Comparison of ENCODE assay signal across 21 mouse cellular contexts in the genomic region with DNA sequence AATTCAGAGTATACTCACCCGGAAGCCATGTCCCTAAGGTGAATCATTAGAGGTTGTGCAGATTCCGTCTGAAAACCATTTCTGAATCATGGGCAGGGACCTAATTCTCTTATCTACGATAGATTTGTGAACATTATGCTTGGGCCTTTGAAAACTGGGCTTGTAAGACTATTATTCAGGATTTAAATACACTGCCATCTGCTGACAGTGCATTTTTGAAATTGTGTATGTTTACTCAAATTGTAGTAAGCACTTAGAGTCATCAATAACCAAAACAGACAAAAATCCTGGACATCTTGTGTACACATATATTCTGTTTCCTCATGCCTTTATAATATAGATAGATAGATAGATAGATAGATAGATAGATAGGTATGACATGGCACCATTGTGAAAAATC. TPM values are rescaled to one million over a fixed set of nuclear protein-coding genes. Genes with fewer than 3 reads are reported as not detected.
DNase-seq lines count a peak whose midpoint lies in the region; ATAC-seq and TF ChIP-seq lines count a peak whose summit lies in the region.
"Had no signal": no experiment of that assay in that cellular context is flagged by ENCODE, and none has a peak within 500 bp of the region (broad histone marks: within the 10 kb centered on the region; RNA-seq: fewer than 3 reads in every experiment).

No protein-coding gene starts in this region.

- WGBS in midbrain, embryonic 14.5 days = 71% methylated on average over 3 of the region's 3 CpGs
- 66% methylated on average over 3 of the region's 3 CpGs for WGBS in midbrain, embryonic 15.5 days
- 81% methylated on average over 3 of the region's 3 CpGs for whole genome bisulfite sequencing in intestine, embryonic 16.5 days

- H3K4me2 ChIP-seq in midbrain, embryonic 14.5 days (ENCODE audit: low read length) = no peak overlapping the region
- H3K4me2 ChIP-seq in midbrain, embryonic 15.5 days = no peak overlapping the region
- no peak overlapping the region for H3K4me2 ChIP-seq in intestine, embryonic 16.5 days (ENCODE audit: low read depth, low read length)
- H3K4me2 ChIP-seq: embryonic facial prominence, embryonic 12.5 days; forebrain, embryonic 13.5 days; forebrain, embryonic 15.5 days had no signal

- TF ChIP-seq EP300 in MEL (IDR thresholded peaks at IDR 0.05; ENCODE audit: low read depth in 1 of 2, low read length in 2 of 2) = no peak

- no peak for DNase-seq in layer of hippocampus, adult 2 months (ENCODE audit: low spot score in 2 of 2)
- no peak for DNase-seq in layer of hippocampus, postnatal 10 days (ENCODE audit: low spot score in 2 of 2)
- peak; percentile 11 for DNase-seq in midbrain, embryonic 14.5 days
- DNase-seq in MEL (ENCODE audit: low read depth, low spot score) = no peak
- DNase-seq: adrenal gland, adult 2 months; adrenal gland, postnatal 10 days; adrenal gland, postnatal 25 days; B cell, adult 2 months; cerebellum, adult 11-12 months; cerebellum, adult 2 months; cerebellum, adult 9-10 months; cerebellum, postnatal 10 days; cerebellum, postnatal 25 days; forebrain, postnatal 0 days had no signal

- H3K9me3 ChIP-seq in midbrain, embryonic 14.5 days (ENCODE audit: control insufficient read depth, low read length) = no peaks in the 10 kb centered on the region
- no peaks in the 10 kb centered on the region for H3K9me3 ChIP-seq in midbrain, embryonic 15.5 days
- H3K9me3 ChIP-seq in MEL (replicated peaks; ENCODE audit: insufficient read depth, low read length) = no peaks in the 10 kb centered on the region
- H3K9me3 ChIP-seq in intestine, embryonic 16.5 days (ENCODE audit: control insufficient read depth, low read length) = no peaks in the 10 kb centered on the region
- H3K9me3 ChIP-seq: embryonic facial prominence, embryonic 10.5 days; embryonic facial prominence, embryonic 12.5 days; forebrain, embryonic 13.5 days; forebrain, embryonic 15.5 days; G1E had no signal

- TF ChIP-seq POLR2A in MEL (IDR thresholded peaks at IDR 0.05; ENCODE audit: control insufficient read depth in 1 of 2, insufficient read depth in 1 of 2, low read depth in 1 of 2, low read length in 2 of 2, poor library complexity in 1 of 2) = no peak

- H3K36me3 ChIP-seq in midbrain, embryonic 14.5 days (ENCODE audit: control insufficient read depth, insufficient read depth, low read length) = no peaks in the 10 kb centered on the region
- no peaks in the 10 kb centered on the region for H3K36me3 ChIP-seq in midbrain, embryonic 15.5 days (replicated peaks)
- peaks cover 0 to 43% of the 10 kb centered on the region in 2 experiments; a peak in 3 of 4 replicates for H3K36me3 ChIP-seq in MEL (ENCODE audit: control insufficient read depth in 1 of 2, insufficient read depth in 2 of 2, low read length in 2 of 2)
- no peaks in the 10 kb centered on the region for H3K36me3 ChIP-seq in intestine, embryonic 16.5 days (ENCODE audit: control insufficient read depth, insufficient read depth, low read length)
- H3K36me3 ChIP-seq: embryonic facial prominence, embryonic 10.5 days; embryonic facial prominence, embryonic 12.5 days; forebrain, embryonic 15.5 days had no signal

- peaks cover 58% of the 10 kb centered on the region for H3K79me2 ChIP-seq in MEL (ENCODE audit: control insufficient read depth, insufficient read depth, low read length, poor library complexity)

- H3K4me1 ChIP-seq in midbrain, embryonic 14.5 days (ENCODE audit: control insufficient read depth, insufficient read depth, low read length) = peaks cover 4% of the 10 kb centered on the region; the same call in 1 of the 2 replicates
- H3K4me1 ChIP-seq in midbrain, embryonic 15.5 days = peaks cover 7% of the 10 kb centered on the region; the same call in 1 of the 2 replicates
- peaks cover 20 to 28% of the 10 kb centered on the region in 2 experiments for H3K4me1 ChIP-seq in MEL (ENCODE audit: control insufficient read depth in 1 of 2, insufficient read depth in 2 of 2, low read length in 2 of 2)
- H3K4me1 ChIP-seq in intestine, embryonic 16.5 days (ENCODE audit: control insufficient read depth, insufficient read depth, low read length) = peaks cover 6% of the 10 kb centered on the region; the same call in 1 of the 2 replicates
- H3K4me1 ChIP-seq: embryonic facial prominence, embryonic 10.5 days; embryonic facial prominence, embryonic 12.5 days; forebrain, embryonic 15.5 days had no signal

- H3K9ac ChIP-seq in midbrain, embryonic 14.5 days (replicated peaks; ENCODE audit: low read length) = no peak overlapping the region
- no peak overlapping the region for H3K9ac ChIP-seq in midbrain, embryonic 15.5 days
- H3K9ac ChIP-seq in MEL (ENCODE audit: control insufficient read depth, low read depth, low read length, poor library complexity, severe bottlenecking) = no peak overlapping the region
- H3K9ac ChIP-seq in intestine, embryonic 16.5 days (ENCODE audit: low read depth, low read length) = no peak overlapping the region
- H3K9ac ChIP-seq: embryonic facial prominence, embryonic 12.5 days; forebrain, embryonic 13.5 days; forebrain, embryonic 15.5 days; forebrain, postnatal 0 days had no signal

- TF ChIP-seq RAD21 in MEL (IDR thresholded peaks at IDR 0.05; ENCODE audit: low read depth, low read length) = no peak

- no peaks in the 10 kb centered on the region for H3K27me3 ChIP-seq in midbrain, embryonic 14.5 days (ENCODE audit: control insufficient read depth, insufficient read depth, low read length)
- no peaks in the 10 kb centered on the region for H3K27me3 ChIP-seq in midbrain, embryonic 15.5 days (replicated peaks)
- no peaks in the 10 kb centered on the region for H3K27me3 ChIP-seq in MEL (ENCODE audit: control insufficient read depth in 1 of 2, insufficient read depth in 2 of 2, low read length in 2 of 2)
- no peaks in the 10 kb centered on the region for H3K27me3 ChIP-seq in intestine, embryonic 16.5 days (replicated peaks; ENCODE audit: control insufficient read depth, insufficient read depth, low read length)
- H3K27me3 ChIP-seq: embryonic facial prominence, embryonic 12.5 days; forebrain, embryonic 13.5 days; forebrain, embryonic 15.5 days had no signal

- 0 out of 2 replicates have a peak, but pooled peaks have one; percentile 6 for TF ChIP-seq CTCF in layer of hippocampus, adult 2 months (conservative IDR thresholded peaks at IDR 0.05)
- TF ChIP-seq CTCF in MEL (IDR thresholded peaks at IDR 0.05 in 2 of 3, conservative IDR thresholded peaks at IDR 0.05 in 1 of 3; ENCODE audit: control insufficient read depth in 1 of 3, insufficient read depth in 1 of 3, low read depth in 2 of 3, low read length in 3 of 3, poor library complexity in 1 of 3, severe bottlenecking in 1 of 3) = no peak

- no peak overlapping the region for H3K4me3 ChIP-seq in layer of hippocampus, adult 2 months
- H3K4me3 ChIP-seq in midbrain, embryonic 14.5 days (replicated peaks; ENCODE audit: low read depth, low read length) = no peak overlapping the region
- no peak overlapping the region for H3K4me3 ChIP-seq in midbrain, embryonic 15.5 days
- no peak overlapping the region for H3K4me3 ChIP-seq in MEL (ENCODE audit: control insufficient read depth in 1 of 2, insufficient read depth in 1 of 2, low read depth in 2 of 2, low read length in 2 of 2)
- no peak overlapping the region for H3K4me3 ChIP-seq in intestine, embryonic 16.5 days (ENCODE audit: low read length)
- H3K4me3 ChIP-seq: embryonic facial prominence, embryonic 10.5 days; embryonic facial prominence, embryonic 12.5 days; forebrain, embryonic 13.5 days; forebrain, embryonic 15.5 days had no signal

- ATAC-seq in midbrain, embryonic 14.5 days (ENCODE audit: low FRiP score, low TSS enrichment) = no peak
- no peak for ATAC-seq in midbrain, embryonic 15.5 days (replicated peaks)
- no peak for ATAC-seq in intestine, embryonic 16.5 days
- ATAC-seq: forebrain, embryonic 13.5 days; forebrain, embryonic 15.5 days; forebrain, postnatal 0 days had no signal

- no peak overlapping the region for H3K27ac ChIP-seq in layer of hippocampus, adult 2 months
- H3K27ac ChIP-seq in midbrain, embryonic 14.5 days (replicated peaks; ENCODE audit: low read depth, low read length) = no peak overlapping the region
- H3K27ac ChIP-seq in midbrain, embryonic 15.5 days = no peak overlapping the region
- no peak overlapping the region for H3K27ac ChIP-seq in MEL (ENCODE audit: control insufficient read depth, low read depth, low read length)
- H3K27ac ChIP-seq in intestine, embryonic 16.5 days (ENCODE audit: low read length) = no peak overlapping the region
- H3K27ac ChIP-seq: embryonic facial prominence, embryonic 10.5 days; embryonic facial prominence, embryonic 12.5 days; forebrain, embryonic 13.5 days; forebrain, embryonic 15.5 days had no signal

TF ChIP-seq in MEL, 35 proteins besides CTCF, POLR2A, EP300 and RAD21:
- no peak for TF ChIP-seq MXI1 (IDR thresholded peaks at IDR 0.05; ENCODE audit: low read depth, low read length)
- no peak for TF ChIP-seq JUND (IDR thresholded peaks at IDR 0.05; ENCODE audit: low read depth, low read length)
- TF ChIP-seq NELFE (IDR thresholded peaks at IDR 0.05; ENCODE audit: low read depth, low read length) = no peak
- peak; percentile 71 for TF ChIP-seq MAFK (IDR thresholded peaks at IDR 0.05; ENCODE audit: borderline replicate concordance, low read depth, low read length)

RNA-seq across cellular contexts. Expression of gene Ppp1r12a, which starts 19.9 kb away (rescaled TPM):
- total RNA-seq in layer of hippocampus, adult 2 months (2021) = 100 to 1,000 TPM; 128 to 133 TPM
- total RNA-seq in layer of hippocampus, postnatal 10 days (2021) = 100 to 1,000 TPM in 1 of 2 experiments, 10 to 100 TPM in 1; 98.5 to 102 TPM
- polyA plus RNA-seq in midbrain, embryonic 14.5 days (2014; fragmentation: Nextera tagmentation; extraction: Ambion mirVana) = 73.4 and 76.2 TPM in 2 replicates
- polyA plus RNA-seq in midbrain, embryonic 15.5 days (2015; fragmentation: Nextera tagmentation; extraction: Ambion mirVana) = 76.0 and 78.5 TPM in 2 replicates
- total RNA-seq in MEL (2012; rRNA removed) = 59.1 and 62.1 TPM in 2 replicates
- 10 to 100 TPM; 46.5 to 86.6 TPM for polyA plus RNA-seq in MEL (2012; ENCODE audit: insufficient read depth in 1 of 2, insufficient read length in 2 of 2, low read depth in 1 of 2, low replicate concordance in 2 of 2, missing spikeins in 1 of 2)
- polyA plus RNA-seq in intestine, embryonic 16.5 days (2015; fragmentation: Nextera tagmentation; extraction: Ambion mirVana) = 89.6 and 101 TPM in 2 replicates
